Mouse (Mus musculus): ENCODE measurements around the gene Rxfp3. TPM values are rescaled to one million over a fixed set of nuclear protein-coding genes. Genes with fewer than 3 reads are reported as not detected.

The Rxfp3 gene
- not detected for polyA plus RNA-seq (2014; fragmentation: Illumina TruSeq; extraction: RNeasy Lipid Tissue Mini Kit (QIAGEN cat#74804); ENCODE audit: low read depth, low replicate concordance)

DNA sequence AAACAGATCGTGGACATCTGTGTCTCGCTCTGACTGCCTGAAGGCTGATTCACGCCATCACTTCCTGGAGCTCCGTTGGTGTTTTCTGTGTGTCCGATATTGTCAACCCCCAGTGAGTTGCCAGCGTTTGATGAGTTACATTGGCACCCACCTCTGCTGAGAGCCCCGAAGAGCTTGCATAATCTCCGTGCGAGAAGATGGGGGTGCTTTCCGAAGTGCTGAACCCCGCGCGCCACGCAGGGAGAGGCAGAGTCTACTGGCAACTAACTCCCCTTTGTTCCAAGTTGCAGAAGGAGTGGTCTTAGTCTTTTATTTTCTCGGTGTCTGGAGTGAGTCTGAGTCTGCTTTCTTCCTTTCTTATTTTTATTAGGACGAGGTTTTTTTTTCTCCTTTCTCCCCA lies at the start of gene Rxfp3:
Rxfp3 (minus strand) TSS at position 281 of the 400 bp plus-strand sequence.

DNA sequence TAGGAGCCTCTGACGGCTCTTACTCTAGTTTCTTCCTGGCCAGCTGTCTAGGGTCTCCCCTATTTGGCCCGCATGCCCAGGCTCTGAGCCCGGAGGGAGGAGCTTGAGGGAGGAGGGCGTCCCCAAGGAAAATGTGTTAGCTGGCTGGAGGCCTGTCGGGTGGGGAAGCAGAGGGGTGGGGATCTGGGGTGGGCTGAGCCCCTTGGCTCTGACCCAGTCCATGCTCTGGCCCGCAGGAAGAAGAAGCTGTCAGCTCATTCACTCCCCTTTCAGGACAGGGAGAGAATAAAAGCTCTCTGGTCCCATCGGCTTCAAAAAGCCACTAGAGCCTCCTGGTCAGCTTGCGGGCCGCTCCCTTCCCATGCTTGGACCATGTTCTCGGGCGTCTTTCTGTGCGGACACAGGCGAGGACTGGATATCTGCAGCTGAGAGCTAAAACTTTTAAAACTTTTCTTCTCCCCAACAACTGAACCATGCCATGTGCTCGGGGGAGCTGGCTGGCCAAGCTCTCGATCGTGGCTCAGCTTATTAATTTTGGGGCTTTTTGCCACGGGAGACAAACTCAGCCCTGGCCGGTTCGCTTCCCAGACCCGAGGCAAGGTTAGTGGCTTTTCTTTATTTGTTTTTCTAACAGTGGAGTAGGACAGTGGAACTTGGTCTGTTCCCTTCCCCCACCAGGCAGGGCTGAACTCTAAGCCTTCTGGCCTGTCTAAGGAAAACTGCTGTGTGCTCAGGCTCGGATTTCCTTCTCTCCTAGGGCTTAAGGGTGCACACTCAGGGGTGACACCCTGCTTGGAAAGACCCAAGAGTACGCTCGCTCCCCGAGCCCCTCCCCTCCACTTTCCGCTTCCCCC lies 27.0 kb upstream of the Rxfp3 start, which contains the start of gene Adamts12:
Adamts12 (plus strand) TSS at position 233 of the 854 bp plus-strand sequence.

DNA sequence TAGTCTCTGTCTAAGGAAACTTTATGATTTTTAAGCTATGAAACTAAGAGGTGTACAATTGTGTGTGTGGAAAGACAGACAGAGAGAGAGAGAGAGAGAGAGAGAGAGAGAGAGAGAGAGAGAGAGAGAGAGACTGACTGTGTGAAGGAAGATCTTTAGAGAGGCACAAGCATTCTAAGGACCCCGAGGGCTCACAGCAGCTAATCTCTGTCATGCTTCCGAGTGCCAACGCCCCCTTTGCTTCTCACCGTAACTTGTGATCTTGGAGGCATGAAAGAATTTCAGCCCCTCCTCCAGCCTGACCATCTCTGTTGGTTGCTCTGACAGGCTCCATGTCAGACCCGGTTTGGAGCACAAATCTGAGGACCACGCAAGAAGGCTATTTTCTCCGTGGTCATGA lies 37.4 kb downstream of the Rxfp3 start, which contains the start of gene Slc45a2:
Slc45a2 (plus strand) TSS at position 301 of the 400 bp plus-strand sequence.

Other genes starting within 250 kb of the Rxfp3 start
- not detected for gene C1qtnf3, start 85.7 kb downstream of the Rxfp3 start, polyA plus RNA-seq (2014; fragmentation: Illumina TruSeq; extraction: RNeasy Lipid Tissue Mini Kit (QIAGEN cat#74804); ENCODE audit: low read depth, low replicate concordance)
- 61.5 TPM for gene Amacr, start 56.2 kb downstream of the Rxfp3 start, polyA plus RNA-seq (2014; fragmentation: Illumina TruSeq; extraction: RNeasy Lipid Tissue Mini Kit (QIAGEN cat#74804); ENCODE audit: low read depth, low replicate concordance)
- gene Slc45a2, start 37.3 kb downstream of the Rxfp3 start, polyA plus RNA-seq (2014; fragmentation: Illumina TruSeq; extraction: RNeasy Lipid Tissue Mini Kit (QIAGEN cat#74804); ENCODE audit: low read depth, low replicate concordance) = not detected
- 0.29 TPM for gene Adamts12, start 26.8 kb upstream of the Rxfp3 start, polyA plus RNA-seq (2014; fragmentation: Illumina TruSeq; extraction: RNeasy Lipid Tissue Mini Kit (QIAGEN cat#74804); ENCODE audit: low read depth, low replicate concordance)

Measured in liver, adult 10 weeks (tissue).